Mouse (Mus musculus) kidney, postnatal 10 days (tissue): ENCODE results near the gene Samd5.

Source experiments
- DNase-seq: peaks from one replicate; pipeline ENCODE4 v3.0.0; 2021; ENCODE audit warnings: mixed read lengths

The Samd5 gene

GRCm38 (mm10) chr10:9674561-9675521 lies at the start of gene Samd5:
Samd5 (minus strand) TSS chr10:9675208.
- peak; percentile 64 for DNase-seq

- DNase-seq = no peak
These were observed 47.7 kb upstream of the Samd5 start for GRCm38 (mm10) chr10:9722519-9723303.

- DNase-seq = no peak
These were observed 45.0 kb upstream of the Samd5 start for GRCm38 (mm10) chr10:9720027-9720426.

- DNase-seq = peak; percentile 9
These were observed 43.1 kb upstream of the Samd5 start for GRCm38 (mm10) chr10:9718086-9718485.

GRCm38 (mm10) chr10:9704956-9705355 lies 29.9 kb upstream of the Samd5 start:
- no peak for DNase-seq

- no peak for DNase-seq
These were observed 24.2 kb upstream of the Samd5 start for GRCm38 (mm10) chr10:9699071-9699761.

GRCm38 (mm10) chr10:9698141-9698540 lies 23.1 kb upstream of the Samd5 start:
- DNase-seq = no peak

- DNase-seq = no peak
These were observed 21.6 kb upstream of the Samd5 start for GRCm38 (mm10) chr10:9696543-9697141.

GRCm38 (mm10) chr10:9693990-9694699 lies 19.1 kb upstream of the Samd5 start:
- no peak for DNase-seq

- no peak for DNase-seq
These were observed 5.9 kb upstream of the Samd5 start for GRCm38 (mm10) chr10:9680928-9681327.

- DNase-seq = no peak
These were observed 4.9 kb upstream of the Samd5 start for GRCm38 (mm10) chr10:9679911-9680310.

- DNase-seq = no peak
These were observed 3.1 kb upstream of the Samd5 start for GRCm38 (mm10) chr10:9678071-9678470.

- peak; percentile 85 for DNase-seq
These were observed 1.9 kb upstream of the Samd5 start for GRCm38 (mm10) chr10:9676886-9677285.

- no peak for DNase-seq
These were observed 1.4 kb upstream of the Samd5 start for GRCm38 (mm10) chr10:9676418-9676786.

- DNase-seq = peak; percentile 37
These were observed 776 bp upstream of the Samd5 start for GRCm38 (mm10) chr10:9675550-9676417.

- DNase-seq = no peak
These were observed 1.7 kb downstream of the Samd5 start for GRCm38 (mm10) chr10:9673276-9673675.

- no peak for DNase-seq
These were observed 2.3 kb downstream of the Samd5 start for GRCm38 (mm10) chr10:9672751-9673150.

GRCm38 (mm10) chr10:9670351-9670750 lies 4.7 kb downstream of the Samd5 start:
- peak; percentile 35 for DNase-seq

GRCm38 (mm10) chr10:9668791-9669190 lies 6.2 kb downstream of the Samd5 start:
- no peak for DNase-seq

GRCm38 (mm10) chr10:9652946-9653345 lies 22.1 kb downstream of the Samd5 start:
- DNase-seq = no peak
